Mouse (Mus musculus): ENCODE measurements around the gene Adam17. TPM values are rescaled to one million over a fixed set of nuclear protein-coding genes. Genes with fewer than 3 reads are reported as not detected.

Gene Adam17
- polyA plus RNA-seq (2015; fragmentation: Nextera tagmentation; extraction: Ambion mirVana) = 16.6 and 17.6 TPM in 2 replicates

GRCm38 (mm10) chr12:21373100-21373819 is at the start of gene Adam17:
Adam17 (minus strand) TSS chr12:21373632.

GRCm38 (mm10) chr12:21417100-21418070 is 44.0 kb upstream of the Adam17 start, which contains the start of gene Ywhaq:
Ywhaq (minus strand) TSS chr12:21417637.

GRCm38 (mm10) chr12:21315923-21316868 is 57.2 kb downstream of the Adam17 start, which contains the start of gene Iah1:
Iah1 (plus strand) TSS chr12:21316389.

GRCm38 (mm10) chr12:21286243-21286622 is 87.2 kb downstream of the Adam17 start, which contains the start of gene Itgb1bp1:
Itgb1bp1 (minus strand) TSS chr12:21286284.

GRCm38 (mm10) chr12:21284761-21285441 is 88.5 kb downstream of the Adam17 start, which contains the start of gene Cpsf3:
Cpsf3 (plus strand) TSS chr12:21285391.

Other genes with a start within 250 kb of the Adam17 start
- 40.1 and 45.9 TPM in 2 replicates for gene Cpsf3, start 88.2 kb downstream of the Adam17 start, polyA plus RNA-seq (2015; fragmentation: Nextera tagmentation; extraction: Ambion mirVana)
- 33.3 and 44.4 TPM in 2 replicates for gene Itgb1bp1, start 87.3 kb downstream of the Adam17 start, polyA plus RNA-seq (2015; fragmentation: Nextera tagmentation; extraction: Ambion mirVana)
- 21.1 and 36.3 TPM in 2 replicates for gene Iah1, start 57.2 kb downstream of the Adam17 start, polyA plus RNA-seq (2015; fragmentation: Nextera tagmentation; extraction: Ambion mirVana)
- gene Ywhaq, start 44.0 kb upstream of the Adam17 start, polyA plus RNA-seq (2015; fragmentation: Nextera tagmentation; extraction: Ambion mirVana) = 141 and 194 TPM in 2 replicates